Mouse (Mus musculus): ENCODE data around the gene Dnah7b. TPM values are rescaled to one million over a fixed set of nuclear protein-coding genes. Genes with fewer than 3 reads are reported as not detected.
"Not testable (repeated sequence)": the region's sequence is repeated elsewhere in the genome, so short reads cannot be mapped to it uniquely, and the experiment has no call there.

The Dnah7b gene
- polyA plus RNA-seq, 1 experiment: not detected

- Histone ChIP-seq H3K4me3 (ENCODE audit: insufficient read depth, low read depth, low read length) (no peak overlapping the region), H3K4me1 (ENCODE audit: control insufficient read depth, insufficient read depth, low read length) (no peaks in the 10 kb centered on the region), H3K27ac (ENCODE audit: insufficient read depth, low read depth, low read length) (no peak overlapping the region)
- TF ChIP-seq CTCF (IDR thresholded peaks at IDR 0.05; ENCODE audit: insufficient read depth, low read depth, low read length) (no peak), POLR2A (IDR thresholded peaks at IDR 0.05; ENCODE audit: insufficient read depth, low read depth, low read length) (no peak)
- WGBS: 67% methylated on average over 4 of the region's 4 CpGs
Observed at GRCm38 (mm10) chr1:46128058-46128457, 61.9 kb downstream of the Dnah7b start.

- not testable (repeated sequence) for H3K4me3 ChIP-seq (ENCODE audit: insufficient read depth, low read depth, low read length); H3K27ac ChIP-seq (ENCODE audit: insufficient read depth, low read depth, low read length); H3K4me1 ChIP-seq (ENCODE audit: control insufficient read depth, insufficient read depth, low read length)
- WGBS: 37% methylated on average over 2 of the region's 2 CpGs
Observed at GRCm38 (mm10) chr1:46196835-46197234, 130.7 kb downstream of the Dnah7b start.

- H3K27ac ChIP-seq (ENCODE audit: insufficient read depth, low read depth, low read length); H3K4me3 ChIP-seq (ENCODE audit: insufficient read depth, low read depth, low read length); H3K4me1 ChIP-seq (ENCODE audit: control insufficient read depth, insufficient read depth, low read length): not testable (repeated sequence)
- 82% methylated on average over 9 of the region's 9 CpGs for WGBS
Observed at GRCm38 (mm10) chr1:46201169-46201568, 135.1 kb downstream of the Dnah7b start.

- not testable (repeated sequence) for H3K27ac ChIP-seq (ENCODE audit: insufficient read depth, low read depth, low read length); H3K4me3 ChIP-seq (ENCODE audit: insufficient read depth, low read depth, low read length); H3K4me1 ChIP-seq (ENCODE audit: control insufficient read depth, insufficient read depth, low read length)
- 67% methylated on average over 2 of the region's 2 CpGs for WGBS
Observed at GRCm38 (mm10) chr1:46210014-46210588, 144.0 kb downstream of the Dnah7b start.

- H3K27ac ChIP-seq (ENCODE audit: insufficient read depth, low read depth, low read length); H3K4me1 ChIP-seq (ENCODE audit: control insufficient read depth, insufficient read depth, low read length); H3K4me3 ChIP-seq (ENCODE audit: insufficient read depth, low read depth, low read length): not testable (repeated sequence)
- 75% methylated on average over 2 of the region's 2 CpGs for WGBS
Observed at GRCm38 (mm10) chr1:46222704-46223103, 156.6 kb downstream of the Dnah7b start.

GRCm38 (mm10) chr1:46226136-46226535 lies 160.0 kb downstream of the Dnah7b start:
- not testable (repeated sequence) for H3K4me1 ChIP-seq (ENCODE audit: control insufficient read depth, insufficient read depth, low read length); H3K4me3 ChIP-seq (ENCODE audit: insufficient read depth, low read depth, low read length); H3K27ac ChIP-seq (ENCODE audit: insufficient read depth, low read depth, low read length)

GRCm38 (mm10) chr1:46268841-46269240 lies 202.7 kb downstream of the Dnah7b start:
- 81% methylated on average over 2 of the region's 2 CpGs for WGBS
- not testable (repeated sequence) for H3K4me3 ChIP-seq (ENCODE audit: insufficient read depth, low read depth, low read length); H3K4me1 ChIP-seq (ENCODE audit: control insufficient read depth, insufficient read depth, low read length); H3K27ac ChIP-seq (ENCODE audit: insufficient read depth, low read depth, low read length)

GRCm38 (mm10) chr1:46271927-46272326 lies 205.8 kb downstream of the Dnah7b start:
- 87% methylated on average over 12 of the region's 12 CpGs for WGBS
- Histone ChIP-seq H3K4me1 (ENCODE audit: control insufficient read depth, insufficient read depth, low read length) (no peaks in the 10 kb centered on the region), H3K4me3 (ENCODE audit: insufficient read depth, low read depth, low read length) (no peak overlapping the region), H3K27ac (ENCODE audit: insufficient read depth, low read depth, low read length) (no peak overlapping the region)
- no peak for TF ChIP-seq POLR2A (IDR thresholded peaks at IDR 0.05; ENCODE audit: insufficient read depth, low read depth, low read length)
- no peak for TF ChIP-seq CTCF (IDR thresholded peaks at IDR 0.05; ENCODE audit: insufficient read depth, low read depth, low read length)

GRCm38 (mm10) chr1:46278057-46278910 lies 212.2 kb downstream of the Dnah7b start:
- WGBS: 65% methylated on average over 2 of the region's 2 CpGs

GRCm38 (mm10) chr1:46278911-46279565 lies 212.9 kb downstream of the Dnah7b start:
- H3K4me3 ChIP-seq (ENCODE audit: insufficient read depth, low read depth, low read length); H3K27ac ChIP-seq (ENCODE audit: insufficient read depth, low read depth, low read length); H3K4me1 ChIP-seq (ENCODE audit: control insufficient read depth, insufficient read depth, low read length): not testable (repeated sequence)
- 58% methylated on average over 1 of the region's 1 CpGs for WGBS

More at GRCm38 (mm10) chr1:46278057-46278910, 212.2 kb downstream of the Dnah7b start:
- H3K27ac ChIP-seq (ENCODE audit: insufficient read depth, low read depth, low read length); H3K4me1 ChIP-seq (ENCODE audit: control insufficient read depth, insufficient read depth, low read length); H3K4me3 ChIP-seq (ENCODE audit: insufficient read depth, low read depth, low read length): not testable (repeated sequence)

GRCm38 (mm10) chr1:46294451-46294850 lies 228.3 kb downstream of the Dnah7b start:
- 38% methylated on average over 2 of the region's 2 CpGs for WGBS
- not testable (repeated sequence) for H3K4me3 ChIP-seq (ENCODE audit: insufficient read depth, low read depth, low read length); H3K27ac ChIP-seq (ENCODE audit: insufficient read depth, low read depth, low read length)

GRCm38 (mm10) chr1:46325942-46326341 lies 259.8 kb downstream of the Dnah7b start:
- not testable (repeated sequence) for H3K4me1 ChIP-seq (ENCODE audit: control insufficient read depth, insufficient read depth, low read length); H3K27ac ChIP-seq (ENCODE audit: insufficient read depth, low read depth, low read length); H3K4me3 ChIP-seq (ENCODE audit: insufficient read depth, low read depth, low read length)

More at GRCm38 (mm10) chr1:46294451-46294850, 228.3 kb downstream of the Dnah7b start:
- not testable (repeated sequence) for H3K4me1 ChIP-seq (ENCODE audit: control insufficient read depth, insufficient read depth, low read length)

GRCm38 (mm10) chr1:46345301-46345700 lies 279.2 kb downstream of the Dnah7b start:
- not testable (repeated sequence) for H3K4me3 ChIP-seq (ENCODE audit: insufficient read depth, low read depth, low read length); H3K4me1 ChIP-seq (ENCODE audit: control insufficient read depth, insufficient read depth, low read length); H3K27ac ChIP-seq (ENCODE audit: insufficient read depth, low read depth, low read length)
- 88% methylated on average over 3 of the region's 3 CpGs for WGBS

GRCm38 (mm10) chr1:46380641-46381040 lies 314.5 kb downstream of the Dnah7b start:
- 92% methylated on average over 3 of the region's 3 CpGs for WGBS
- H3K27ac ChIP-seq (ENCODE audit: insufficient read depth, low read depth, low read length); H3K4me3 ChIP-seq (ENCODE audit: insufficient read depth, low read depth, low read length); H3K4me1 ChIP-seq (ENCODE audit: control insufficient read depth, insufficient read depth, low read length): not testable (repeated sequence)
